10 mouse cellular contexts compared by ENCODE assay signal in genomic region chr4:118147547-118148316, GRCm38 (mm10). TPM values are rescaled to one million over a fixed set of nuclear protein-coding genes. Genes with fewer than 3 reads are reported as not detected.
DNase-seq lines count a peak whose midpoint lies in the region; ATAC-seq and TF ChIP-seq lines count a peak whose summit lies in the region.
"Had no signal": no experiment of that assay in that cellular context is flagged by ENCODE, and none has a peak within 500 bp of the region (broad histone marks: within the 10 kb centered on the region; RNA-seq: fewer than 3 reads in every experiment).

No protein-coding gene starts in this region.

- H3K4me1 ChIP-seq in heart, postnatal 0 days (ENCODE audit: control insufficient read depth, insufficient read depth), result 0 out of 2 replicates have a peak, but pooled peaks cover 5% of the 10 kb centered on the region
- H3K4me1 ChIP-seq in intestine, embryonic 15.5 days (replicated peaks), result no peaks in the 10 kb centered on the region
- H3K4me1 ChIP-seq: midbrain, embryonic 15.5 days had no signal

- DNase-seq in cerebellum, adult 9-10 months, result peak; percentile 68
- DNase-seq in left cerebral cortex, adult 11 months (ENCODE audit: low spot score), result peak; percentile 77
- DNase-seq in left cerebral cortex, postnatal 10 days (ENCODE audit: extremely low spot score in 1 of 2, low spot score in 2 of 2), result no peak
- DNase-seq in heart, postnatal 0 days (ENCODE audit: low spot score), result no peak
- DNase-seq in thymus, postnatal 14 days, result no peak
- DNase-seq: adrenal gland, postnatal 10 days had no signal

- peaks cover 98% of the 10 kb centered on the region for H3K36me3 ChIP-seq in heart, postnatal 0 days (replicated peaks; ENCODE audit: control insufficient read depth, insufficient read depth, low read length)
- peaks cover 76% of the 10 kb centered on the region for H3K36me3 ChIP-seq in intestine, embryonic 15.5 days

- TF ChIP-seq EP300 in heart, postnatal 0 days (IDR thresholded peaks at IDR 0.05; ENCODE audit: low read depth), result no peak

- intact Hi-C loops in left cerebral cortex, postnatal 10 days (cut with DNase I), result no loop called here

- 89% methylated on average over 19 of the region's 19 CpGs for WGBS in heart, postnatal 0 days
- 89% methylated on average over 19 of the region's 19 CpGs for WGBS in intestine, embryonic 15.5 days

- H3K4me3 ChIP-seq in heart, postnatal 0 days (ENCODE audit: low read depth, low read length), result no peak overlapping the region
- H3K4me3 ChIP-seq in intestine, embryonic 15.5 days (replicated peaks), result no peak overlapping the region
- H3K4me3 ChIP-seq: midbrain, embryonic 15.5 days had no signal

- no peak overlapping the region for H3K27ac ChIP-seq in heart, postnatal 0 days (ENCODE audit: low read depth)
- no peak overlapping the region for H3K27ac ChIP-seq in intestine, embryonic 15.5 days
- H3K27ac ChIP-seq: midbrain, embryonic 15.5 days had no signal

- H3K9ac ChIP-seq in heart, postnatal 0 days (replicated peaks; ENCODE audit: low read depth, low read length), result no peak overlapping the region
- no peak overlapping the region for H3K9ac ChIP-seq in intestine, embryonic 15.5 days
- H3K9ac ChIP-seq: midbrain, embryonic 15.5 days had no signal

- no peak for TF ChIP-seq CTCF in heart, postnatal 0 days (IDR thresholded peaks at IDR 0.05; ENCODE audit: low read depth)

- H3K4me2 ChIP-seq in heart, postnatal 0 days (ENCODE audit: low read depth, low read length), result no peak overlapping the region
- no peak overlapping the region for H3K4me2 ChIP-seq in intestine, embryonic 15.5 days (replicated peaks)
- H3K4me2 ChIP-seq: midbrain, embryonic 15.5 days had no signal

- no peaks in the 10 kb centered on the region for H3K9me3 ChIP-seq in heart, postnatal 0 days (replicated peaks; ENCODE audit: control insufficient read depth, low read length)
- H3K9me3 ChIP-seq in intestine, embryonic 15.5 days, result no peaks in the 10 kb centered on the region
- H3K9me3 ChIP-seq: midbrain, embryonic 15.5 days had no signal

- H3K27me3 ChIP-seq in heart, postnatal 0 days (ENCODE audit: control insufficient read depth, insufficient read depth, low read length), result no peaks in the 10 kb centered on the region
- H3K27me3 ChIP-seq in intestine, embryonic 15.5 days (replicated peaks), result no peaks in the 10 kb centered on the region
- H3K27me3 ChIP-seq: midbrain, embryonic 15.5 days had no signal

- no peak for ATAC-seq in cerebellum, adult (ENCODE audit: insufficient number of reproducible peaks, low FRiP score, low TSS enrichment)
- peak; percentile 64; the same call in 1 of the 2 replicates for ATAC-seq in heart, postnatal 0 days (ENCODE audit: insufficient read depth, low read depth)
- 0 out of 2 replicates have a peak, but pooled peaks have one; percentile 17 for ATAC-seq in megakaryocyte-erythroid progenitor cell, adult 5-6 weeks (replicated peaks; ENCODE audit: low FRiP score, low TSS enrichment, poor library complexity, severe bottlenecking)
- no peak for ATAC-seq in intestine, embryonic 15.5 days
- ATAC-seq: midbrain, embryonic 15.5 days had no signal

RNA-seq across cellular contexts. Expression of gene St3gal3, which starts 13.0 kb away (rescaled TPM):
- 10 to 100 TPM; 36.8 to 40.2 TPM for total RNA-seq in left cerebral cortex, postnatal 10 days (2021)
- total RNA-seq in heart, postnatal 0 days (2014; rRNA removed; ENCODE audit: low replicate concordance), result 37.0 and 44.5 TPM in 2 replicates
- 6.7 and 8.2 TPM in 2 replicates for polyA plus RNA-seq in heart, postnatal 0 days (2015; fragmentation: Nextera tagmentation; extraction: Ambion mirVana)
- 14.1 and 28.4 TPM in 2 replicates for total RNA-seq in megakaryocyte-erythroid progenitor cell, adult 5-6 weeks (2014; fragmentation: Nextera tagmentation)
- 6.6 and 8.4 TPM in 2 replicates for total RNA-seq in megakaryocyte-erythroid progenitor cell, adult 5-6 weeks (2017)
- 7.5 and 8.2 TPM in 2 replicates for polyA plus RNA-seq in intestine, embryonic 15.5 days (2015; fragmentation: Nextera tagmentation; extraction: Ambion mirVana)

RNA-seq across cellular contexts. Expression of gene Kdm4a, which starts 32.1 kb away (rescaled TPM):
- total RNA-seq in left cerebral cortex, postnatal 10 days (2021), result 10 to 100 TPM; 56.8 to 58.9 TPM
- total RNA-seq in heart, postnatal 0 days (2014; rRNA removed; ENCODE audit: low replicate concordance), result 30.0 and 45.5 TPM in 2 replicates
- polyA plus RNA-seq in heart, postnatal 0 days (2015; fragmentation: Nextera tagmentation; extraction: Ambion mirVana), result 15.3 and 17.8 TPM in 2 replicates
- 20.5 and 24.9 TPM in 2 replicates for total RNA-seq in megakaryocyte-erythroid progenitor cell, adult 5-6 weeks (2014; fragmentation: Nextera tagmentation)
- total RNA-seq in megakaryocyte-erythroid progenitor cell, adult 5-6 weeks (2017), result 28.8 and 36.0 TPM in 2 replicates
- 24.7 and 25.2 TPM in 2 replicates for polyA plus RNA-seq in intestine, embryonic 15.5 days (2015; fragmentation: Nextera tagmentation; extraction: Ambion mirVana)

Comparison
In these comparisons a context has a peak if more than half of its experiments do, and no peak if none do; other contexts are left out.
1. DNase-seq: peak in cerebellum, adult 9-10 months (single experiment) and left cerebral cortex, adult 11 months (single experiment); none in left cerebral cortex, postnatal 10 days (0 of 2), heart, postnatal 0 days (single experiment) and thymus, postnatal 14 days (single experiment).
2. ATAC-seq: peak in heart, postnatal 0 days (single experiment) and megakaryocyte-erythroid progenitor cell, adult 5-6 weeks (single experiment); none in cerebellum, adult (single experiment) and intestine, embryonic 15.5 days (single experiment).